Mouse (Mus musculus) hindbrain, embryonic 14.5 days (tissue): ENCODE measurements around the gene Chrng. TPM values are rescaled to one million over a fixed set of nuclear protein-coding genes. Genes with fewer than 3 reads are reported as not detected.

ENCODE experiments used
- ATAC-seq: fragments of 200-750 bp; cut with Nextera tagmentation; 2 replicates; pipeline ENCODE4 v1.8.0; 2017; ENCODE audit warnings: moderate number of reproducible peaks, mild to moderate bottlenecking, moderate TSS enrichment, moderate library complexity; ENCODE audit not compliant: low FRiP score
- DNase-seq: peaks from one replicate; pipeline ENCODE4 v3.0.0-alpha.2; 2015; ENCODE audit warnings: low spot score
- H3K27ac ChIP-seq: fragments of 300-500 bp; sonication (generic); 2 replicates; pipeline ENCODE4 v1.5.1; 2014; ENCODE audit warnings: mild to moderate bottlenecking, moderate library complexity
- H3K27me3 ChIP-seq: fragments of 300-500 bp; sonication (generic); 2 replicates; pipeline ENCODE4 v1.6.1; 2014; ENCODE audit warnings: mild to moderate bottlenecking, low read length, mixed read lengths; ENCODE audit not compliant: control insufficient read depth, insufficient read depth
- H3K36me3 ChIP-seq: fragments of 300-500 bp; sonication (generic); replicated peaks from 2 replicates; pipeline ENCODE4 v1.6.1; 2014; ENCODE audit not compliant: control insufficient read depth, insufficient read depth
- H3K4me1 ChIP-seq: fragments of 300-500 bp; sonication (generic); replicated peaks from 2 replicates; pipeline ENCODE4 v1.6.1; 2014; ENCODE audit warnings: antibody characterized with exemption, low read length, mixed read lengths; ENCODE audit not compliant: control insufficient read depth, insufficient read depth
- H3K4me2 ChIP-seq: fragments of 300-500 bp; sonication (generic); replicated peaks from 2 replicates; pipeline ENCODE4 v1.6.1; 2014; ENCODE audit warnings: mild to moderate bottlenecking, moderate library complexity
- H3K4me3 ChIP-seq: fragments of 300-500 bp; sonication (generic); replicated peaks from 2 replicates; pipeline ENCODE4 v1.5.1; 2014; ENCODE audit warnings: mild to moderate bottlenecking, low read length
- H3K9ac ChIP-seq: fragments of 300-500 bp; sonication (generic); 2 replicates; pipeline ENCODE4 v1.6.1; 2014
- H3K9me3 ChIP-seq: fragments of 300-500 bp; sonication (generic); 2 replicates; pipeline ENCODE4 v1.6.1; 2016; ENCODE audit warnings: low read length; ENCODE audit not compliant: control insufficient read depth
- WGBS: fragments of 180-500 bp; shearing (Covaris S2); extraction: QIAGEN DNeasy Blood & Tissue Kit; methylation state at CpG from one replicate; pipeline ENCODE4 v1.1.7; 2014; 5-methylcytosine and 5-hydroxymethylcytosine counted together
- polyA plus RNA-seq: library from polyadenylated mRNA; unstranded; fragments of >200 nt; fragmentation: Nextera tagmentation; extraction: Ambion mirVana; gene quantifications from 2 replicates; pipeline ENCODE4 v1.2.1, GENCODE M21; 2014

Gene Chrng
- polyA plus RNA-seq, 1 experiment from 2014 or later, result not detected

GRCm38 (mm10) chr1:87232197-87232596 lies 27.7 kb downstream of the Chrng start:
- DNase-seq, result no peak
- WGBS, result 69% methylated on average over 7 of the region's 7 CpGs
- Histone ChIP-seq H3K9me3 (no peaks in the 10 kb centered on the region), H3K4me3 (no peak overlapping the region), H3K36me3 (peaks cover 91% of the 10 kb centered on the region), H3K27me3 (no peaks in the 10 kb centered on the region), H3K9ac (no peak overlapping the region), H3K4me1 (no peaks in the 10 kb centered on the region), H3K27ac (no peak overlapping the region), H3K4me2 (no peak overlapping the region)
- ATAC-seq, result no peak

- no peak overlapping the region for H3K4me3 ChIP-seq
- no peak overlapping the region for H3K4me2 ChIP-seq
- ATAC-seq (no peak), DNase-seq (no peak)
- no peak overlapping the region for H3K9ac ChIP-seq
- no peaks in the 10 kb centered on the region for H3K4me1 ChIP-seq
- H3K36me3 ChIP-seq, result peaks cover 52% of the 10 kb centered on the region
- 83% methylated on average over 8 of the region's 8 CpGs for WGBS
- H3K27me3 ChIP-seq, result no peaks in the 10 kb centered on the region
- no peak overlapping the region for H3K27ac ChIP-seq
- H3K9me3 ChIP-seq, result no peaks in the 10 kb centered on the region
Observed at GRCm38 (mm10) chr1:87239056-87239455, 34.6 kb downstream of the Chrng start.

- 95% methylated on average over 8 of the region's 8 CpGs for WGBS
- no peak overlapping the region for H3K4me3 ChIP-seq
- H3K9me3 ChIP-seq, result no peaks in the 10 kb centered on the region
- no peak for ATAC-seq
- H3K9ac ChIP-seq, result no peak overlapping the region
- peaks cover 17% of the 10 kb centered on the region for H3K36me3 ChIP-seq
- H3K27ac ChIP-seq, result no peak overlapping the region
- no peak overlapping the region for H3K4me2 ChIP-seq
- no peak for DNase-seq
- no peaks in the 10 kb centered on the region for H3K4me1 ChIP-seq
- no peaks in the 10 kb centered on the region for H3K27me3 ChIP-seq
Observed at GRCm38 (mm10) chr1:87243021-87243420, 38.6 kb downstream of the Chrng start.

GRCm38 (mm10) chr1:87245430-87245829 lies 41.0 kb downstream of the Chrng start:
- H3K4me1 ChIP-seq, result no peaks in the 10 kb centered on the region

GRCm38 (mm10) chr1:87245929-87246815 lies 41.7 kb downstream of the Chrng start:
- 27% methylated on average over 22 of the region's 22 CpGs for WGBS
- Histone ChIP-seq H3K27me3 (no peaks in the 10 kb centered on the region), H3K4me2 (peak overlapping the region; percentile 31; the same call in 1 of the 2 replicates), H3K4me1 (no peaks in the 10 kb centered on the region), H3K9ac (no peak overlapping the region), H3K27ac (no peak overlapping the region), H3K36me3 (no peaks in the 10 kb centered on the region), H3K9me3 (no peaks in the 10 kb centered on the region), H3K4me3 (no peak overlapping the region)
- ATAC-seq (peak; percentile 87), DNase-seq (peak; percentile 85)

More at GRCm38 (mm10) chr1:87245430-87245829, 41.0 kb downstream of the Chrng start:
- DNase-seq, result no peak
- no peak overlapping the region for H3K4me3 ChIP-seq
- H3K36me3 ChIP-seq, result no peaks in the 10 kb centered on the region
- H3K4me2 ChIP-seq, result no peak overlapping the region
- no peak for ATAC-seq
- 50% methylated on average over 1 of the region's 1 CpGs for WGBS
- H3K9me3 ChIP-seq, result no peaks in the 10 kb centered on the region
- H3K27me3 ChIP-seq, result no peaks in the 10 kb centered on the region
- H3K9ac ChIP-seq, result no peak overlapping the region
- no peak overlapping the region for H3K27ac ChIP-seq

- 58% methylated on average over 5 of the region's 5 CpGs for WGBS
Observed at GRCm38 (mm10) chr1:87252040-87252609, 47.7 kb downstream of the Chrng start.

GRCm38 (mm10) chr1:87255173-87255572 lies 50.7 kb downstream of the Chrng start:
- H3K4me1 ChIP-seq, result no peaks in the 10 kb centered on the region
- no peak for DNase-seq
- ATAC-seq, result no peak
- 71% methylated on average over 4 of the region's 4 CpGs for WGBS
- no peak overlapping the region for H3K27ac ChIP-seq
- no peaks in the 10 kb centered on the region for H3K9me3 ChIP-seq
- no peaks in the 10 kb centered on the region for H3K36me3 ChIP-seq
- no peak overlapping the region for H3K4me3 ChIP-seq
- no peak overlapping the region for H3K4me2 ChIP-seq
- H3K27me3 ChIP-seq, result 0 out of 2 replicates have a peak, but pooled peaks cover 3% of the 10 kb centered on the region
- no peak overlapping the region for H3K9ac ChIP-seq

More at GRCm38 (mm10) chr1:87252040-87252609, 47.7 kb downstream of the Chrng start:
- Histone ChIP-seq H3K4me2 (no peak overlapping the region), H3K36me3 (no peaks in the 10 kb centered on the region), H3K4me3 (no peak overlapping the region), H3K27me3 (no peaks in the 10 kb centered on the region), H3K4me1 (no peaks in the 10 kb centered on the region), H3K27ac (no peak overlapping the region), H3K9me3 (no peaks in the 10 kb centered on the region), H3K9ac (no peak overlapping the region)
- DNase-seq (no peak), ATAC-seq (no peak)

- no peak overlapping the region for H3K9ac ChIP-seq
- no peaks in the 10 kb centered on the region for H3K36me3 ChIP-seq
- no peak overlapping the region for H3K27ac ChIP-seq
- 18% methylated on average over 11 of the region's 11 CpGs for WGBS
- DNase-seq, result no peak
- no peaks in the 10 kb centered on the region for H3K9me3 ChIP-seq
- H3K27me3 ChIP-seq, result peaks cover 17% of the 10 kb centered on the region
- ATAC-seq, result no peak
- H3K4me3 ChIP-seq, result no peak overlapping the region
- no peak overlapping the region for H3K4me2 ChIP-seq
- no peaks in the 10 kb centered on the region for H3K4me1 ChIP-seq
Observed at GRCm38 (mm10) chr1:87257691-87258090, 53.2 kb downstream of the Chrng start.

GRCm38 (mm10) chr1:87258484-87258883 lies 54.0 kb downstream of the Chrng start:
- no peaks in the 10 kb centered on the region for H3K9me3 ChIP-seq
- peaks cover 4% of the 10 kb centered on the region for H3K4me1 ChIP-seq
- no peaks in the 10 kb centered on the region for H3K36me3 ChIP-seq
- H3K27me3 ChIP-seq, result peaks cover 25% of the 10 kb centered on the region
- H3K4me2 ChIP-seq, result no peak overlapping the region
- H3K9ac ChIP-seq, result no peak overlapping the region
- H3K27ac ChIP-seq, result no peak overlapping the region
- DNase-seq (no peak), ATAC-seq (no peak)
- WGBS, result 11% methylated on average over 14 of the region's 14 CpGs
- H3K4me3 ChIP-seq, result no peak overlapping the region
